Mouse (Mus musculus) CH12.LX (cell line): Measurements from ENCODE around the gene Rab40c. TPM values are rescaled to one million over a fixed set of nuclear protein-coding genes. Genes with fewer than 3 reads are reported as not detected.
A peak's percentile ranks its signal among the peaks of the same experiment; 100 is the strongest.

Experiments used
- DNase-seq: peaks from one replicate; pipeline ENCODE4 v3.0.0-alpha.2; 2013; ENCODE audit errors: extremely low read depth
- H3K27ac ChIP-seq: 2 replicates; pipeline ENCODE4 v1.5.1; 2012; ENCODE audit warnings: low read depth, mild to moderate bottlenecking, control low read depth, moderate library complexity; ENCODE audit not compliant: insufficient read depth
- H3K27me3 ChIP-seq: replicated peaks from 2 replicates; pipeline ENCODE3; 2012; ENCODE audit warnings: inconsistent platforms
- H3K36me3 ChIP-seq, 2 experiments: replicated peaks in 1 of 2; 2 replicates each; pipeline versions ENCODE3 to v1.6.1; 2012; ENCODE audit warnings: inconsistent platforms in 1 of 2, low read length in 1 of 2, mild to moderate bottlenecking in 1 of 2, mixed read lengths in 1 of 2, moderate library complexity in 1 of 2; ENCODE audit not compliant: control insufficient read depth in 1 of 2, insufficient read depth in 1 of 2
- H3K4me1 ChIP-seq, 2 experiments: 2 replicates each; pipeline ENCODE4 v1.6.1; 2012; ENCODE audit warnings: inconsistent platforms in 1 of 2, moderate library complexity in 1 of 2; ENCODE audit not compliant: insufficient read depth in 2 of 2, control insufficient read depth in 1 of 2
- H3K4me2 ChIP-seq: 2 replicates; pipeline ENCODE4 v1.6.1; 2012; ENCODE audit warnings: low read depth, mild to moderate bottlenecking, control low read depth; ENCODE audit not compliant: poor library complexity, insufficient read depth, severe bottlenecking
- H3K4me3 ChIP-seq, 3 experiments: fragments of 150-350 bp in 1 of 3; sonication (generic) in 1 of 3; replicated peaks in 1 of 3; 2 replicates each; pipeline versions ENCODE3 to v1.5.1; 2011 to 2012; ENCODE audit warnings: low read depth in 2 of 3, low read length in 2 of 3, mild to moderate bottlenecking in 2 of 3, moderate library complexity in 2 of 3, control low read depth in 1 of 3, improper control_type of control experiment in 1 of 3, inconsistent platforms in 1 of 3, mixed read lengths in 1 of 3; ENCODE audit not compliant: poor library complexity in 1 of 3
- H3K79me2 ChIP-seq: replicated peaks from 2 replicates; pipeline ENCODE4 v1.6.1; 2012; ENCODE audit warnings: mild to moderate bottlenecking, moderate library complexity; ENCODE audit not compliant: control insufficient read depth, poor library complexity, insufficient read depth, severe bottlenecking; ENCODE audit errors: extremely low read depth
- H3K9ac ChIP-seq: 2 replicates; pipeline ENCODE4 v1.6.1; 2012; ENCODE audit warnings: low read depth, mild to moderate bottlenecking, control low read depth, moderate library complexity; ENCODE audit not compliant: insufficient read depth
- H3K9me3 ChIP-seq: replicated peaks from 2 replicates; pipeline ENCODE3; 2012; ENCODE audit warnings: low read length, inconsistent platforms, mixed read lengths
- CHD1 ChIP-seq: IDR thresholded peaks from 2 replicates; pipeline ENCODE4 v1.6.1; 2012; ENCODE audit warnings: low read depth, low read length, improper control_type of control experiment, inconsistent platforms
- CTCF ChIP-seq, 2 experiments: IDR thresholded peaks in 1 of 2; conservative IDR thresholded peaks in 1 of 2; 2 replicates each; pipeline ENCODE4 v1.5.1; 2011 to 2012; ENCODE audit warnings: low read depth in 2 of 2, low read length in 2 of 2, improper control_type of control experiment in 1 of 2, inconsistent platforms in 1 of 2, mild to moderate bottlenecking in 1 of 2, moderate library complexity in 1 of 2
- ETS1 ChIP-seq: conservative IDR thresholded peaks from 2 replicates; pipeline ENCODE4 v1.6.1; 2012; ENCODE audit warnings: low read depth, mild to moderate bottlenecking, inconsistent platforms, low read length, improper control_type of control experiment, moderate library complexity
- IRF4 ChIP-seq: IDR thresholded peaks from 2 replicates; pipeline ENCODE4 v1.6.1; 2014; ENCODE audit warnings: low read depth, mild to moderate bottlenecking, inconsistent platforms, low read length, improper control_type of control experiment
- JUND ChIP-seq: conservative IDR thresholded peaks from 2 replicates; pipeline ENCODE4 v1.6.1; 2011; ENCODE audit warnings: low read depth, low read length, improper control_type of control experiment
- KAT2A ChIP-seq: IDR thresholded peaks from 2 replicates; pipeline ENCODE4 v1.6.1; 2012; ENCODE audit warnings: low read length, improper control_type of control experiment, inconsistent platforms; ENCODE audit not compliant: insufficient replicate concordance
- MAFK ChIP-seq: IDR thresholded peaks from 2 replicates; pipeline ENCODE4 v1.6.1; 2011; ENCODE audit warnings: low read length, improper control_type of control experiment; ENCODE audit not compliant: insufficient replicate concordance
- MAZ ChIP-seq: IDR thresholded peaks from 2 replicates; pipeline ENCODE4 v1.6.1; 2012; ENCODE audit warnings: low read depth, mild to moderate bottlenecking, inconsistent platforms, low read length, improper control_type of control experiment, moderate library complexity
- NELFE ChIP-seq: IDR thresholded peaks from 2 replicates; pipeline ENCODE4 v1.6.1; 2011; ENCODE audit warnings: low read depth, low read length, improper control_type of control experiment
- POLR2A ChIP-seq: IDR thresholded peaks from 2 replicates; pipeline ENCODE4 v1.6.1; 2011; ENCODE audit warnings: low read depth, mild to moderate bottlenecking, improper control_type of control experiment, low read length
- RAD21 ChIP-seq: IDR thresholded peaks from 2 replicates; pipeline ENCODE4 v1.6.1; 2011; ENCODE audit warnings: low read depth, mild to moderate bottlenecking, low read length, improper control_type of control experiment, moderate library complexity
- SIN3A ChIP-seq: IDR thresholded peaks from 2 replicates; pipeline ENCODE4 v1.6.1; 2012; ENCODE audit warnings: low read length, improper control_type of control experiment, inconsistent platforms
- SMC3 ChIP-seq: IDR thresholded peaks from 2 replicates; pipeline ENCODE4 v1.6.1; 2011; ENCODE audit warnings: low read depth, low read length, improper control_type of control experiment
- USF2 ChIP-seq: conservative IDR thresholded peaks from 2 replicates; pipeline ENCODE4 v1.6.1; 2011; ENCODE audit warnings: low read depth, low read length, improper control_type of control experiment
- ZC3H11A ChIP-seq: IDR thresholded peaks from 2 replicates; pipeline ENCODE4 v1.6.1; 2012; ENCODE audit warnings: low read depth, mild to moderate bottlenecking, inconsistent platforms, low read length, improper control_type of control experiment
- ZKSCAN1 ChIP-seq: IDR thresholded peaks from 2 replicates; pipeline ENCODE4 v1.6.1; 2012; ENCODE audit warnings: low read depth, inconsistent platforms, low read length, improper control_type of control experiment, borderline replicate concordance
- dilution Hi-C: fragments of 300-500 bp; cut with MboI; formaldehyde crosslinking; loops from 2 replicates; pipeline ENCODE4 v1.14.3; 2020; ENCODE audit warnings: low sequenced_read_pairs; ENCODE audit not compliant: extremely low pct_unique_long_range_greater_than_20kb, extremely low pct_ligation_motif_present
- in situ Hi-C: fragments of 300-500 bp; cut with MboI; formaldehyde crosslinking; loops from 3 replicates; pipeline ENCODE4 v1.14.3; 2019; ENCODE audit warnings: low sequenced_read_pairs, low pct_ligation_motif_present, low pct_unique_long_range_greater_than_20kb, mixed read lengths
- polyA plus RNA-seq: library from polyadenylated mRNA; unstranded; fragments of >175 nt; gene quantifications from 2 replicates; pipeline ENCODE4 v1.2.1, GENCODE M21; 2012; ENCODE audit warnings: low read depth; ENCODE audit not compliant: insufficient read length
- total RNA-seq, 2 experiments: library from RNA; depleted of rRNA; stranded (reverse); fragments of 300-350 nt in 1 of 2; fragments of >200 nt in 1 of 2; gene quantifications; 2 replicates each; pipeline ENCODE4 v1.2.3; 2012 to 2014

Rab40c gene
- total and polyA plus RNA-seq, 3 experiments = 8.0 to 14.4 (median 9.2) TPM

GRCm38 (mm10) chr17:25903061-25903460 lies 16.5 kb downstream of the Rab40c start:
- peaks cover 7% of the 10 kb centered on the region for H3K79me2 ChIP-seq
- peak overlapping the region; percentile 17; the same call in 1 of the 2 replicates for H3K27ac ChIP-seq
- peak overlapping the region in 1 of 3 experiments; percentile 30 for H3K4me3 ChIP-seq
- H3K27me3 ChIP-seq = no peaks in the 10 kb centered on the region
- no peak overlapping the region for H3K9ac ChIP-seq
- H3K4me2 ChIP-seq = peak overlapping the region; percentile 19
- no peak for TF ChIP-seq ZC3H11A
- no peak for TF ChIP-seq USF2
- no peak for TF ChIP-seq ETS1
- no peak for TF ChIP-seq SIN3A
- TF ChIP-seq JUND = no peak
- no peak for TF ChIP-seq NELFE
- no peak for TF ChIP-seq IRF4
- no peak for TF ChIP-seq KAT2A
- no peak for TF ChIP-seq MAFK
- no peak for TF ChIP-seq POLR2A
- TF ChIP-seq CHD1 = no peak
- no peak for TF ChIP-seq MAZ
- no peak for TF ChIP-seq ZKSCAN1
- TF ChIP-seq SMC3 = no peak
- TF ChIP-seq RAD21 = no peak
- TF ChIP-seq, all 38 proteins: peak for 0
- in situ Hi-C loops (no loop called here), dilution Hi-C loops (no loop called here)
- Histone ChIP-seq H3K9me3 (peaks cover 5% of the 10 kb centered on the region), H3K36me3 (peaks cover 11 to 54% of the 10 kb centered on the region in 2 experiments), H3K4me1 (peaks cover 10 to 25% of the 10 kb centered on the region in 2 experiments; a peak in 3 of 4 replicates)
- peak; percentile 34 for DNase-seq

DNA sequence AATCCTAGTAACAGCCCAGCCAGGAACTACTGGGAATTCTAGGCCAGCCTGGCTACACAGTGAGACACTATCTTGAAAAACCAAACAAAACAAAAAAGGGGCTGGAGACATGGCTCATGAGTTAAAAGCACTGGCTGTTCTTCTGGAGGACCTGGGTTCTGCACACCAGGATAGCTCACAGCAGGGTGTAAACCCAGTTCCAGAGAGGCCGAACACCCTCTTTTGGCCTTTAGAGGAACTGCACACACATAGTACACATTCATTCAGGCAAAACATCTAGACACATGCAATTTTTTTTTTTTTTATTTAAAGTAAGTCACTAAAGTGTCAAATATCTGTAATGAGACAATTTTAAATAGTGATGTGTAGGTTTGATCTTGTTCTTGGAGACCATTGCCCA lies 19.3 kb downstream of the Rab40c start:
- no peak for TF ChIP-seq USF2
- 0 out of 4 replicates have a peak, but pooled peaks of 1 of the 2 experiments have one; percentile 13 for TF ChIP-seq CTCF (conservative IDR thresholded peaks at IDR 0.05 in 1 of 2, IDR thresholded peaks at IDR 0.05 in 1 of 2; ENCODE audit: low read depth in 2 of 2, low read length in 2 of 2)
- TF ChIP-seq MAFK = no peak
- peaks cover 3% of the 10 kb centered on the region for H3K79me2 ChIP-seq
- H3K9ac ChIP-seq = no peak overlapping the region
- in situ Hi-C loops = no loop called here
- dilution Hi-C loops = no loop called here
- no peak overlapping the region for H3K4me2 ChIP-seq
- H3K4me1 ChIP-seq = peaks cover 12 to 46% of the 10 kb centered on the region in 2 experiments; a peak in 3 of 4 replicates
- DNase-seq = no peak
- no peak overlapping the region for H3K27ac ChIP-seq
- H3K9me3 ChIP-seq = peaks cover 5% of the 10 kb centered on the region
- no peak overlapping the region for H3K4me3 ChIP-seq
- no peaks in the 10 kb centered on the region for H3K27me3 ChIP-seq
- peaks cover 4 to 42% of the 10 kb centered on the region in 2 experiments for H3K36me3 ChIP-seq
